Comparison of ENCODE assay signal across 18 mouse cellular contexts in genomic region chr2:109884507-109884906, GRCm38 (mm10). TPM values are rescaled to one million over a fixed set of nuclear protein-coding genes. Genes with fewer than 3 reads are reported as not detected.
DNase-seq lines count a peak whose midpoint lies in the region; ATAC-seq lines count a peak whose summit lies in the region.
"Had no signal": no experiment of that assay in that cellular context is flagged by ENCODE, and none has a peak within 500 bp of the region (broad histone marks: within the 10 kb centered on the region; RNA-seq: fewer than 3 reads in every experiment).

No protein-coding gene starts in this region.

- H3K4me2 ChIP-seq in forebrain, embryonic 16.5 days (ENCODE audit: low read length) = no peak overlapping the region; the same call in 1 of the 2 replicates
- H3K4me2 ChIP-seq in liver, embryonic 11.5 days = no peak overlapping the region
- no peak overlapping the region for H3K4me2 ChIP-seq in kidney, embryonic 16.5 days (replicated peaks; ENCODE audit: low read depth, low read length)
- H3K4me2 ChIP-seq: hindbrain, embryonic 12.5 days; limb, embryonic 15.5 days; lung, embryonic 14.5 days; neural tube, embryonic 13.5 days had no signal

- no peak overlapping the region for H3K9ac ChIP-seq in forebrain, embryonic 16.5 days (replicated peaks; ENCODE audit: low read depth, low read length)
- H3K9ac ChIP-seq in liver, embryonic 11.5 days (ENCODE audit: low read depth, low read length) = no peak overlapping the region
- no peak overlapping the region for H3K9ac ChIP-seq in kidney, embryonic 16.5 days (replicated peaks; ENCODE audit: low read length)
- H3K9ac ChIP-seq: hindbrain, embryonic 12.5 days; limb, embryonic 15.5 days; lung, embryonic 14.5 days; neural tube, embryonic 13.5 days had no signal

- WGBS in heart, embryonic 10.5 days = 57% methylated on average over 4 of the region's 4 CpGs
- 38% methylated on average over 4 of the region's 4 CpGs for WGBS in forebrain, embryonic 16.5 days
- 59% methylated on average over 4 of the region's 4 CpGs for WGBS in liver, embryonic 11.5 days
- 67% methylated on average over 4 of the region's 4 CpGs for WGBS in kidney, embryonic 16.5 days

- H3K36me3 ChIP-seq in heart, embryonic 10.5 days = no peaks in the 10 kb centered on the region
- H3K36me3 ChIP-seq in forebrain, embryonic 16.5 days (ENCODE audit: control insufficient read depth, insufficient read depth) = no peaks in the 10 kb centered on the region
- no peaks in the 10 kb centered on the region for H3K36me3 ChIP-seq in liver, embryonic 11.5 days (ENCODE audit: control insufficient read depth, insufficient read depth, low read length)
- H3K36me3 ChIP-seq in kidney, embryonic 16.5 days (ENCODE audit: insufficient read depth, low read length) = no peaks in the 10 kb centered on the region
- H3K36me3 ChIP-seq: hindbrain, embryonic 12.5 days; limb, embryonic 15.5 days; neural tube, embryonic 13.5 days had no signal

- H3K27ac ChIP-seq in heart, embryonic 10.5 days = no peak overlapping the region
- H3K27ac ChIP-seq in forebrain, embryonic 16.5 days (ENCODE audit: low read length) = peak overlapping the region; percentile 44; the same call in 1 of the 2 replicates
- no peak overlapping the region for H3K27ac ChIP-seq in liver, embryonic 11.5 days (ENCODE audit: low read depth, low read length)
- no peak overlapping the region for H3K27ac ChIP-seq in kidney, embryonic 16.5 days (ENCODE audit: low read length)
- H3K27ac ChIP-seq: hindbrain, embryonic 12.5 days; limb, embryonic 15.5 days; neural tube, embryonic 13.5 days had no signal

- H3K4me1 ChIP-seq in heart, embryonic 10.5 days = no peaks in the 10 kb centered on the region
- H3K4me1 ChIP-seq in forebrain, embryonic 16.5 days (replicated peaks; ENCODE audit: control insufficient read depth, insufficient read depth, low read length) = no peaks in the 10 kb centered on the region; the same call in 1 of the 2 replicates
- H3K4me1 ChIP-seq in liver, embryonic 11.5 days (replicated peaks; ENCODE audit: control insufficient read depth, insufficient read depth, low read length) = no peaks in the 10 kb centered on the region
- no peaks in the 10 kb centered on the region for H3K4me1 ChIP-seq in kidney, embryonic 16.5 days (ENCODE audit: insufficient read depth, low read length)
- H3K4me1 ChIP-seq: hindbrain, embryonic 12.5 days; limb, embryonic 15.5 days; neural tube, embryonic 13.5 days had no signal

- no peaks in the 10 kb centered on the region for H3K9me3 ChIP-seq in heart, embryonic 10.5 days
- no peaks in the 10 kb centered on the region for H3K9me3 ChIP-seq in forebrain, embryonic 16.5 days (ENCODE audit: control insufficient read depth, low read length)
- H3K9me3 ChIP-seq in liver, embryonic 11.5 days (ENCODE audit: control insufficient read depth, low read length) = no peaks in the 10 kb centered on the region
- no peaks in the 10 kb centered on the region; the same call in 1 of the 2 replicates for H3K9me3 ChIP-seq in kidney, embryonic 16.5 days (ENCODE audit: low read length)
- H3K9me3 ChIP-seq: hindbrain, embryonic 12.5 days; limb, embryonic 15.5 days; neural tube, embryonic 13.5 days had no signal

- no peak overlapping the region for H3K4me3 ChIP-seq in heart, embryonic 10.5 days
- H3K4me3 ChIP-seq in forebrain, embryonic 16.5 days (replicated peaks; ENCODE audit: low read length) = no peak overlapping the region
- no peak overlapping the region for H3K4me3 ChIP-seq in liver, embryonic 11.5 days (ENCODE audit: low read depth, low read length)
- H3K4me3 ChIP-seq in kidney, embryonic 16.5 days (ENCODE audit: low read length) = no peak overlapping the region
- H3K4me3 ChIP-seq: hindbrain, embryonic 12.5 days; limb, embryonic 15.5 days; neural tube, embryonic 13.5 days had no signal

- no peaks in the 10 kb centered on the region for H3K27me3 ChIP-seq in heart, embryonic 10.5 days (ENCODE audit: insufficient read depth, poor library complexity, severe bottlenecking)
- no peaks in the 10 kb centered on the region for H3K27me3 ChIP-seq in forebrain, embryonic 16.5 days (replicated peaks; ENCODE audit: control insufficient read depth, insufficient read depth, low read length)
- H3K27me3 ChIP-seq in liver, embryonic 11.5 days (replicated peaks; ENCODE audit: control insufficient read depth, insufficient read depth, low read length) = no peaks in the 10 kb centered on the region; the same call in 1 of the 2 replicates
- H3K27me3 ChIP-seq in kidney, embryonic 16.5 days (ENCODE audit: insufficient read depth, low read length) = peaks cover 4% of the 10 kb centered on the region; the same call in 1 of the 2 replicates
- H3K27me3 ChIP-seq: hindbrain, embryonic 12.5 days; limb, embryonic 15.5 days; neural tube, embryonic 13.5 days had no signal

- peak; percentile 87 for ATAC-seq in forebrain, embryonic 16.5 days
- no peak for ATAC-seq in liver, embryonic 11.5 days (replicated peaks; ENCODE audit: low FRiP score)
- no peak for ATAC-seq in kidney, embryonic 16.5 days (ENCODE audit: low FRiP score, low TSS enrichment)
- ATAC-seq: CD4-positive, CD25-positive, alpha-beta regulatory T cell, adult 4 months; intestine, postnatal 0 days; midbrain, embryonic 16.5 days had no signal

- DNase-seq in heart, adult 11 months = peak; percentile 94
- no peak for DNase-seq in heart, embryonic 10.5 days (ENCODE audit: low spot score)
- DNase-seq in brain, adult 2 months (ENCODE audit: low read depth, low spot score) = peak; percentile 94
- peak; percentile 78 to 80 for DNase-seq in cerebellum, adult 18-20 months
- DNase-seq in thymus, postnatal 4 days = no peak
- no peak for DNase-seq in liver, embryonic 11.5 days (ENCODE audit: low spot score)
- DNase-seq: gastrocnemius, postnatal 14 days; kidney, postnatal 4 days; lung, embryonic 14.5 days; thymus, postnatal 36 days had no signal

RNA-seq across cellular contexts. Expression of gene Lin7c, which starts 6.1 kb away (rescaled TPM):
- 50.8 and 54.3 TPM in 2 replicates for polyA plus RNA-seq in heart, embryonic 10.5 days (2016; fragmentation: Nextera tagmentation; extraction: Ambion mirVana)
- polyA plus RNA-seq in forebrain, embryonic 16.5 days (2015; fragmentation: Nextera tagmentation; extraction: Ambion mirVana) = 207 and 223 TPM in 2 replicates
- 44.4 and 53.4 TPM in 2 replicates for polyA plus RNA-seq in liver, embryonic 11.5 days (2014; fragmentation: Nextera tagmentation; extraction: Ambion mirVana)
- 70.5 and 76.5 TPM in 2 replicates for polyA plus RNA-seq in kidney, embryonic 16.5 days (2015; fragmentation: Nextera tagmentation; extraction: Ambion mirVana)

RNA-seq across cellular contexts. Expression of gene Lgr4, which starts 32.9 kb away (rescaled TPM):
- polyA plus RNA-seq in heart, embryonic 10.5 days (2016; fragmentation: Nextera tagmentation; extraction: Ambion mirVana) = 10.2 and 12.7 TPM in 2 replicates
- polyA plus RNA-seq in forebrain, embryonic 16.5 days (2015; fragmentation: Nextera tagmentation; extraction: Ambion mirVana) = 2.7 and 3.6 TPM in 2 replicates
- polyA plus RNA-seq in liver, embryonic 11.5 days (2014; fragmentation: Nextera tagmentation; extraction: Ambion mirVana) = 9.5 and 10.0 TPM in 2 replicates
- 23.9 and 25.6 TPM in 2 replicates for polyA plus RNA-seq in kidney, embryonic 16.5 days (2015; fragmentation: Nextera tagmentation; extraction: Ambion mirVana)

Comparison
In these comparisons a context has a peak if more than half of its experiments do, and no peak if none do; other contexts are left out.
1. DNase-seq: peak in heart, adult 11 months (single experiment), brain, adult 2 months (single experiment) and cerebellum, adult 18-20 months (2 of 2); none in heart, embryonic 10.5 days (single experiment), thymus, postnatal 4 days (single experiment) and liver, embryonic 11.5 days (single experiment).